Mouse (Mus musculus) E14TG2a.4 (cell line): ENCODE data around the gene Mapk3.
A peak's percentile ranks its signal among the peaks of the same experiment; 100 is the strongest.

Source experiments
- CTCF ChIP-seq: conservative IDR thresholded peaks from 2 replicates; pipeline ENCODE4 v1.5.1; 2014; ENCODE audit warnings: low read length
- NANOG ChIP-seq: IDR thresholded peaks from 2 replicates; pipeline ENCODE4 v1.6.1; 2014; ENCODE audit warnings: borderline replicate concordance, low read length, mixed read lengths
- POU5F1 ChIP-seq: IDR thresholded peaks from 2 replicates; pipeline ENCODE4 v1.6.1; 2014; ENCODE audit warnings: low read length, borderline replicate concordance

- peak; percentile 18; the same call in 1 of the 2 replicates for TF ChIP-seq CTCF
- TF ChIP-seq NANOG: no peak
- TF ChIP-seq POU5F1: no peak
Measured at GRCm38 (mm10) chr7:126749582-126750343, 9.6 kb upstream of the Mapk3 start.
